Mouse (Mus musculus) brain, embryonic 14.5 days (tissue): ENCODE results near the gene Tent5b.

Experiments used
- CTCF ChIP-seq: fragments of 200-500 bp; IDR thresholded peaks from 2 replicates; pipeline ENCODE4 v1.5.1; 2012; ENCODE audit warnings: inconsistent platforms, mild to moderate bottlenecking, moderate library complexity, borderline replicate concordance; ENCODE audit not compliant: insufficient read depth, insufficient read length; ENCODE audit errors: extremely low read depth
- POLR2A ChIP-seq: fragments of 200-500 bp; IDR thresholded peaks from 2 replicates; pipeline ENCODE4 v1.6.1; 2012; ENCODE audit warnings: mild to moderate bottlenecking, inconsistent platforms, borderline replicate concordance; ENCODE audit not compliant: poor library complexity, insufficient read depth, insufficient read length, severe bottlenecking; ENCODE audit errors: extremely low read depth

GRCm38 (mm10) chr4:133452433-133452832, 27.5 kb upstream of the Tent5b start:
- TF ChIP-seq CTCF (no peak), POLR2A (no peak)
